In the genomic region with DNA sequence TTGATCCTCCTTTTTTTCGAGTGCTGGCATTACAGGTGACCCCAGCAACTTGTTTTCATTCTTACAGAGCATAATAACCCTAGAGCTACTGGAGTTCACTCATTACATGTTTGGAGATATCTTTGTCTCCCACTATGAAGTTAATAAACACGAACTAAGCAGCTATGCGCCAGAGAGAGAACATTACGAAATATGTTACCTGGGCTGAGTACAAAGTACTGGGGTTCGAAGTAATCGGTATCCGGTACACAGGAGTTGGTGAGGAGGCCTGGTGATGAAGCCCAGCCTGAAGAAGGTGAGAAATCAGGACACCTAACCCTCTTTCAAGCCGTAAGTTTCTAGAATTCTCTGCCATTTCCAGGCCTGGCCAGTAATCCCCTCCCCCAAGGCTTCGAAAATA, we compare ENCODE assay signal across 9 mouse cellular contexts. TPM values are rescaled to one million over a fixed set of nuclear protein-coding genes. Genes with fewer than 3 reads are reported as not detected.
DNase-seq lines count a peak whose midpoint lies in the region; ATAC-seq and TF ChIP-seq lines count a peak whose summit lies in the region.
"Had no signal": no experiment of that assay in that cellular context is flagged by ENCODE, and none has a peak within 500 bp of the region (broad histone marks: within the 10 kb centered on the region; RNA-seq: fewer than 3 reads in every experiment).

No protein-coding gene starts in this region.

- no peak for TF ChIP-seq EP300 in MEL (IDR thresholded peaks at IDR 0.05; ENCODE audit: low read depth in 1 of 2, low read length in 2 of 2)

- TF ChIP-seq RAD21 in MEL (IDR thresholded peaks at IDR 0.05; ENCODE audit: low read depth, low read length) = no peak

- TF ChIP-seq CTCF in MEL (IDR thresholded peaks at IDR 0.05 in 2 of 3, conservative IDR thresholded peaks at IDR 0.05 in 1 of 3; ENCODE audit: control insufficient read depth in 1 of 3, insufficient read depth in 1 of 3, low read depth in 2 of 3, low read length in 3 of 3, poor library complexity in 1 of 3, severe bottlenecking in 1 of 3) = no peak
- no peak for TF ChIP-seq CTCF in thymus, adult 2 months (IDR thresholded peaks at IDR 0.05; ENCODE audit: borderline replicate concordance, control insufficient read depth, extremely low read depth, insufficient read depth, low read length, poor library complexity)

- WGBS in heart, embryonic 16.5 days = 69% methylated on average over 9 of the region's 9 CpGs
- WGBS in hindbrain, embryonic 12.5 days = 80% methylated on average over 9 of the region's 9 CpGs
- WGBS in midbrain, embryonic 13.5 days = 79% methylated on average over 9 of the region's 9 CpGs
- 75% methylated on average over 9 of the region's 9 CpGs for WGBS in thymus, adult 2 months

- H3K79me2 ChIP-seq in MEL (ENCODE audit: control insufficient read depth, insufficient read depth, low read length, poor library complexity) = peaks cover 41% of the 10 kb centered on the region

- peaks cover 24% of the 10 kb centered on the region for H3K36me3 ChIP-seq in heart, embryonic 16.5 days (ENCODE audit: control insufficient read depth, insufficient read depth)
- peaks cover 10 to 20% of the 10 kb centered on the region in 2 experiments for H3K36me3 ChIP-seq in MEL (ENCODE audit: control insufficient read depth in 1 of 2, insufficient read depth in 2 of 2, low read length in 2 of 2)
- H3K36me3 ChIP-seq in hindbrain, embryonic 12.5 days = peaks cover 40% of the 10 kb centered on the region
- H3K36me3 ChIP-seq in midbrain, embryonic 13.5 days = peaks cover 42% of the 10 kb centered on the region
- peaks cover 29% of the 10 kb centered on the region for H3K36me3 ChIP-seq in thymus, adult 2 months (ENCODE audit: control insufficient read depth, insufficient read depth, low read length)

- peak overlapping the region; percentile 65 for H3K4me2 ChIP-seq in heart, embryonic 16.5 days (ENCODE audit: low read depth, low read length)
- H3K4me2 ChIP-seq in hindbrain, embryonic 12.5 days (replicated peaks) = peak overlapping the region; percentile 89
- H3K4me2 ChIP-seq in midbrain, embryonic 13.5 days (replicated peaks) = peak overlapping the region; percentile 84

- no peak for DNase-seq in heart, postnatal 10 days
- DNase-seq in MEL (ENCODE audit: low read depth, low spot score) = no peak
- DNase-seq in right cerebral cortex, postnatal 4 days = no peak
- DNase-seq in thymus, adult 2 months = no peak
- no peak for DNase-seq in thymus, postnatal 10 days (ENCODE audit: low spot score in 2 of 2)

- TF ChIP-seq POLR2A in MEL (IDR thresholded peaks at IDR 0.05; ENCODE audit: control insufficient read depth in 1 of 2, insufficient read depth in 1 of 2, low read depth in 1 of 2, low read length in 2 of 2, poor library complexity in 1 of 2) = no peak
- no peak for TF ChIP-seq POLR2A in thymus, adult 2 months (IDR thresholded peaks at IDR 0.05; ENCODE audit: control insufficient read depth, extremely low read depth, insufficient read depth, low read length, poor library complexity)

- no peak for ATAC-seq in heart, embryonic 16.5 days (replicated peaks; ENCODE audit: extremely low read depth, insufficient read depth, low FRiP score)
- no peak for ATAC-seq in hindbrain, embryonic 12.5 days (ENCODE audit: low FRiP score)
- no peak for ATAC-seq in midbrain, embryonic 13.5 days

- H3K27ac ChIP-seq in heart, embryonic 16.5 days (ENCODE audit: low read length) = peak overlapping the region; percentile 69
- H3K27ac ChIP-seq in MEL (ENCODE audit: control insufficient read depth, low read depth, low read length) = peak overlapping the region; percentile 77
- no peak overlapping the region for H3K27ac ChIP-seq in hindbrain, embryonic 12.5 days
- H3K27ac ChIP-seq in midbrain, embryonic 13.5 days = no peak overlapping the region
- H3K27ac ChIP-seq in thymus, adult 2 months (ENCODE audit: control insufficient read depth, insufficient read depth, low read length) = no peak overlapping the region

- H3K4me1 ChIP-seq in heart, embryonic 16.5 days (ENCODE audit: control insufficient read depth, insufficient read depth, low read length) = peaks cover 12% of the 10 kb centered on the region
- H3K4me1 ChIP-seq in MEL (ENCODE audit: control insufficient read depth in 1 of 2, insufficient read depth in 2 of 2, low read length in 2 of 2) = peaks cover 6 to 15% of the 10 kb centered on the region in 2 experiments; a peak in 3 of 4 replicates
- H3K4me1 ChIP-seq in hindbrain, embryonic 12.5 days = peaks cover 20% of the 10 kb centered on the region
- peaks cover 36% of the 10 kb centered on the region for H3K4me1 ChIP-seq in midbrain, embryonic 13.5 days (replicated peaks)
- peaks cover 12% of the 10 kb centered on the region for H3K4me1 ChIP-seq in thymus, adult 2 months (replicated peaks; ENCODE audit: control insufficient read depth, insufficient read depth, low read length)

- peak overlapping the region; percentile 77 for H3K4me3 ChIP-seq in heart, embryonic 16.5 days (ENCODE audit: low read length)
- peak overlapping the region; percentile 89 to 99 for H3K4me3 ChIP-seq in MEL (ENCODE audit: control insufficient read depth in 1 of 2, insufficient read depth in 1 of 2, low read depth in 2 of 2, low read length in 2 of 2)
- H3K4me3 ChIP-seq in hindbrain, embryonic 12.5 days = peak overlapping the region; percentile 68
- H3K4me3 ChIP-seq in midbrain, embryonic 13.5 days (replicated peaks) = peak overlapping the region; percentile 88
- H3K4me3 ChIP-seq in thymus, adult 2 months (ENCODE audit: control insufficient read depth, insufficient read depth, low read length) = no peak overlapping the region

- no peaks in the 10 kb centered on the region for H3K27me3 ChIP-seq in heart, embryonic 16.5 days (ENCODE audit: control insufficient read depth, insufficient read depth, low read length)
- no peaks in the 10 kb centered on the region for H3K27me3 ChIP-seq in MEL (ENCODE audit: control insufficient read depth in 1 of 2, insufficient read depth in 2 of 2, low read length in 2 of 2)
- H3K27me3 ChIP-seq in hindbrain, embryonic 12.5 days = no peaks in the 10 kb centered on the region
- no peaks in the 10 kb centered on the region for H3K27me3 ChIP-seq in midbrain, embryonic 13.5 days
- H3K27me3 ChIP-seq in thymus, adult 2 months (ENCODE audit: control insufficient read depth, insufficient read depth, low read length) = no peaks in the 10 kb centered on the region
- H3K27me3 ChIP-seq: Patski had no signal

- 0 out of 2 replicates have a peak, but pooled peaks cover 4% of the 10 kb centered on the region for H3K9me3 ChIP-seq in heart, embryonic 16.5 days (replicated peaks; ENCODE audit: control insufficient read depth, low read length)
- H3K9me3 ChIP-seq in MEL (replicated peaks; ENCODE audit: insufficient read depth, low read length) = no peaks in the 10 kb centered on the region
- H3K9me3 ChIP-seq in hindbrain, embryonic 12.5 days (replicated peaks) = peaks cover 4% of the 10 kb centered on the region
- H3K9me3 ChIP-seq in midbrain, embryonic 13.5 days = no peaks in the 10 kb centered on the region

- intact Hi-C loops in heart, postnatal 10 days (cut with DNase I) = no loop called here

- H3K9ac ChIP-seq in heart, embryonic 16.5 days (ENCODE audit: low read length) = peak overlapping the region; percentile 80
- peak overlapping the region; percentile 96 for H3K9ac ChIP-seq in MEL (ENCODE audit: control insufficient read depth, low read depth, low read length, poor library complexity, severe bottlenecking)
- H3K9ac ChIP-seq in hindbrain, embryonic 12.5 days = peak overlapping the region; percentile 83
- peak overlapping the region; percentile 85 for H3K9ac ChIP-seq in midbrain, embryonic 13.5 days (replicated peaks)

RNA-seq across cellular contexts. Expression of a gene that starts 0.7 kb away (rescaled TPM):
- polyA plus RNA-seq in heart, embryonic 16.5 days (2015; fragmentation: Nextera tagmentation; extraction: Ambion mirVana) = 34.4 and 38.5 TPM in 2 replicates
- 10 to 100 TPM; 20.9 to 22.1 TPM for total RNA-seq in heart, postnatal 10 days (2021)
- total RNA-seq in MEL (2012; rRNA removed) = 17.9 and 20.0 TPM in 2 replicates
- 10 to 100 TPM in 1 of 2 experiments, not detected in 1; 26.3 TPM for polyA plus RNA-seq in MEL (2012; ENCODE audit: insufficient read depth in 1 of 2, insufficient read length in 2 of 2, low read depth in 1 of 2, low replicate concordance in 2 of 2, missing spikeins in 1 of 2)
- 47.4 and 48.1 TPM in 2 replicates for polyA plus RNA-seq in hindbrain, embryonic 12.5 days (2016; fragmentation: Nextera tagmentation; extraction: Ambion mirVana)
- polyA plus RNA-seq in midbrain, embryonic 13.5 days (2015; fragmentation: Nextera tagmentation; extraction: Ambion mirVana) = 57.5 and 61.3 TPM in 2 replicates
- 48.8 and 52.2 TPM in 2 replicates for polyA plus RNA-seq in thymus, adult 2 months (2012; rRNA removed)

RNA-seq across cellular contexts. Expression of a gene that starts 0.8 kb away (rescaled TPM):
- 76.4 and 84.5 TPM in 2 replicates for polyA plus RNA-seq in heart, embryonic 16.5 days (2015; fragmentation: Nextera tagmentation; extraction: Ambion mirVana)
- total RNA-seq in heart, postnatal 10 days (2021) = 10 to 100 TPM; 73.4 to 73.9 TPM
- 33.8 and 36.2 TPM in 2 replicates for total RNA-seq in MEL (2012; rRNA removed)
- polyA plus RNA-seq in MEL (2012; ENCODE audit: insufficient read depth in 1 of 2, insufficient read length in 2 of 2, low read depth in 1 of 2, low replicate concordance in 2 of 2, missing spikeins in 1 of 2) = 100 to 1,000 TPM in 1 of 2 experiments, not detected in 1; 329 TPM
- polyA plus RNA-seq in hindbrain, embryonic 12.5 days (2016; fragmentation: Nextera tagmentation; extraction: Ambion mirVana) = 134 and 149 TPM in 2 replicates
- polyA plus RNA-seq in midbrain, embryonic 13.5 days (2015; fragmentation: Nextera tagmentation; extraction: Ambion mirVana) = 166 and 177 TPM in 2 replicates
- 15.8 and 16.6 TPM in 2 replicates for polyA plus RNA-seq in thymus, adult 2 months (2012; rRNA removed)

RNA-seq across cellular contexts. Expression of a gene that starts 15.8 kb away (rescaled TPM):
- polyA plus RNA-seq in heart, embryonic 16.5 days (2015; fragmentation: Nextera tagmentation; extraction: Ambion mirVana) = 36.0 and 37.6 TPM in 2 replicates
- total RNA-seq in heart, postnatal 10 days (2021) = 10 to 100 TPM; 23.6 to 26.3 TPM
- 24.9 and 28.7 TPM in 2 replicates for total RNA-seq in MEL (2012; rRNA removed)
- 10 to 100 TPM in 1 of 2 experiments, not detected in 1; 44.9 TPM for polyA plus RNA-seq in MEL (2012; ENCODE audit: insufficient read depth in 1 of 2, insufficient read length in 2 of 2, low read depth in 1 of 2, low replicate concordance in 2 of 2, missing spikeins in 1 of 2)
- 54.6 and 58.9 TPM in 2 replicates for polyA plus RNA-seq in hindbrain, embryonic 12.5 days (2016; fragmentation: Nextera tagmentation; extraction: Ambion mirVana)
- polyA plus RNA-seq in midbrain, embryonic 13.5 days (2015; fragmentation: Nextera tagmentation; extraction: Ambion mirVana) = 54.3 and 56.9 TPM in 2 replicates
- 60.8 and 61.5 TPM in 2 replicates for polyA plus RNA-seq in thymus, adult 2 months (2012; rRNA removed)

RNA-seq across cellular contexts. Expression of a gene that starts 15.9 kb away (rescaled TPM):
- 0.71 and 1.0 TPM in 2 replicates for polyA plus RNA-seq in heart, embryonic 16.5 days (2015; fragmentation: Nextera tagmentation; extraction: Ambion mirVana)
- under 1 TPM; 0.60 to 0.65 TPM for total RNA-seq in heart, postnatal 10 days (2021)
- total RNA-seq in MEL (2012; rRNA removed) = 0.08 and 0.10 TPM in 2 replicates
- not detected for polyA plus RNA-seq in MEL (2012; ENCODE audit: insufficient read depth in 1 of 2, insufficient read length in 2 of 2, low read depth in 1 of 2, low replicate concordance in 2 of 2, missing spikeins in 1 of 2)
- polyA plus RNA-seq in hindbrain, embryonic 12.5 days (2016; fragmentation: Nextera tagmentation; extraction: Ambion mirVana) = 2.0 and 3.6 TPM in 2 replicates
- 4.2 and 4.6 TPM in 2 replicates for polyA plus RNA-seq in midbrain, embryonic 13.5 days (2015; fragmentation: Nextera tagmentation; extraction: Ambion mirVana)
- 0.39 and 0.69 TPM in 2 replicates for polyA plus RNA-seq in thymus, adult 2 months (2012; rRNA removed)
- polyA plus RNA-seq: Patski had no signal

RNA-seq across cellular contexts. Expression of a gene that starts 25.2 kb away (rescaled TPM):
- polyA plus RNA-seq in heart, embryonic 16.5 days (2015; fragmentation: Nextera tagmentation; extraction: Ambion mirVana) = 0.39 and 0.81 TPM in 2 replicates
- total RNA-seq in heart, postnatal 10 days (2021) = under 1 TPM in 1 of 2 experiments, not detected in 1; 0.22 TPM
- total RNA-seq in MEL (2012; rRNA removed) = 0.04 TPM in 1 of 2 replicates, not detected in the other
- polyA plus RNA-seq in MEL (2012; ENCODE audit: insufficient read depth in 1 of 2, insufficient read length in 2 of 2, low read depth in 1 of 2, low replicate concordance in 2 of 2, missing spikeins in 1 of 2) = under 1 TPM in 1 of 2 experiments, not detected in 1; 0.15 TPM
- polyA plus RNA-seq in hindbrain, embryonic 12.5 days (2016; fragmentation: Nextera tagmentation; extraction: Ambion mirVana) = 1.6 and 1.7 TPM in 2 replicates
- polyA plus RNA-seq in midbrain, embryonic 13.5 days (2015; fragmentation: Nextera tagmentation; extraction: Ambion mirVana) = 0.70 and 0.97 TPM in 2 replicates
- 2.7 and 3.5 TPM in 2 replicates for polyA plus RNA-seq in thymus, adult 2 months (2012; rRNA removed)

Comparison
In these comparisons a context has a peak if more than half of its experiments do, and no peak if none do; other contexts are left out.
1. H3K27ac ChIP-seq: peak in heart, embryonic 16.5 days (single experiment) and MEL (single experiment); none in hindbrain, embryonic 12.5 days (single experiment), midbrain, embryonic 13.5 days (single experiment) and thymus, adult 2 months (single experiment).
2. Peak in every context shown above with its lines, with median percentiles within 50 percentile points of each other: H3K4me2 ChIP-seq and H3K9ac ChIP-seq.